Mouse (Mus musculus): Measurements from ENCODE around the gene Prss8.
"Not testable (repeated sequence)": the region's sequence is repeated elsewhere in the genome, so short reads cannot be mapped to it uniquely, and the experiment has no call there.

Gene Prss8

GRCm38 (mm10) chr7:127896384-127896783 lies 33.5 kb downstream of the Prss8 start:
- peak; percentile 66 to 71 for DNase-seq (ENCODE audit: low read depth in 2 of 2, low spot score in 2 of 2)

- not testable (repeated sequence) for DNase-seq (ENCODE audit: low read depth in 2 of 2, low spot score in 2 of 2)
These were observed 34.0 kb downstream of the Prss8 start for GRCm38 (mm10) chr7:127895891-127896290.

GRCm38 (mm10) chr7:127895442-127895841 lies 34.5 kb downstream of the Prss8 start, which contains the start of the genes Gm21974 and Vkorc1:
Gm21974 (minus strand) TSS chr7:127895454.
Vkorc1 (minus strand) TSS chr7:127895617.
- peak; percentile 73 to 81 for DNase-seq (ENCODE audit: low read depth in 2 of 2, low spot score in 2 of 2)

- DNase-seq (ENCODE audit: low read depth in 2 of 2, low spot score in 2 of 2), result no peak
These were observed 35.4 kb downstream of the Prss8 start for GRCm38 (mm10) chr7:127894480-127894879.

GRCm38 (mm10) chr7:127890798-127891197 lies 39.1 kb downstream of the Prss8 start, which contains the start of gene Prss53:
Prss53 (minus strand) TSS chr7:127890970.
- no peak for DNase-seq (ENCODE audit: low read depth in 2 of 2, low spot score in 2 of 2)

GRCm38 (mm10) chr7:127888821-127889220 lies 41.1 kb downstream of the Prss8 start:
- DNase-seq (ENCODE audit: low read depth in 2 of 2, low spot score in 2 of 2), result no peak

- DNase-seq (ENCODE audit: low read depth in 2 of 2, low spot score in 2 of 2), result no peak
These were observed 42.1 kb downstream of the Prss8 start for GRCm38 (mm10) chr7:127887781-127888180.

GRCm38 (mm10) chr7:127887191-127887590 lies 42.7 kb downstream of the Prss8 start:
- DNase-seq (ENCODE audit: low read depth in 2 of 2, low spot score in 2 of 2), result no peak

GRCm38 (mm10) chr7:127886551-127886950 lies 43.4 kb downstream of the Prss8 start:
- DNase-seq (ENCODE audit: low read depth in 2 of 2, low spot score in 2 of 2), result no peak

GRCm38 (mm10) chr7:127885951-127886350 lies 44.0 kb downstream of the Prss8 start:
- no peak for DNase-seq (ENCODE audit: low read depth in 2 of 2, low spot score in 2 of 2)

GRCm38 (mm10) chr7:127880431-127880830 lies 49.5 kb downstream of the Prss8 start:
- no peak for DNase-seq (ENCODE audit: low read depth in 2 of 2, low spot score in 2 of 2)

GRCm38 (mm10) chr7:127879301-127879700 lies 50.6 kb downstream of the Prss8 start:
- DNase-seq (ENCODE audit: low read depth in 2 of 2, low spot score in 2 of 2), result no peak

- DNase-seq (ENCODE audit: low read depth in 2 of 2, low spot score in 2 of 2), result peak; percentile 87 to 92
These were observed 53.2 kb downstream of the Prss8 start, which contains the start of gene Zfp668 for GRCm38 (mm10) chr7:127876467-127877348. Zfp668 (minus strand) TSS chr7:127876828.

- DNase-seq (ENCODE audit: low read depth in 2 of 2, low spot score in 2 of 2), result peak; percentile 61 to 66
These were observed 53.9 kb downstream of the Prss8 start, which contains the start of gene Zfp646 for GRCm38 (mm10) chr7:127876041-127876466. Zfp646 (plus strand) TSS chr7:127876221.
